Mouse (Mus musculus): ENCODE data around the gene Vangl2.
"Not testable (repeated sequence)": the region's sequence is repeated elsewhere in the genome, so short reads cannot be mapped to it uniquely, and the experiment has no call there.

Gene Vangl2

DNA sequence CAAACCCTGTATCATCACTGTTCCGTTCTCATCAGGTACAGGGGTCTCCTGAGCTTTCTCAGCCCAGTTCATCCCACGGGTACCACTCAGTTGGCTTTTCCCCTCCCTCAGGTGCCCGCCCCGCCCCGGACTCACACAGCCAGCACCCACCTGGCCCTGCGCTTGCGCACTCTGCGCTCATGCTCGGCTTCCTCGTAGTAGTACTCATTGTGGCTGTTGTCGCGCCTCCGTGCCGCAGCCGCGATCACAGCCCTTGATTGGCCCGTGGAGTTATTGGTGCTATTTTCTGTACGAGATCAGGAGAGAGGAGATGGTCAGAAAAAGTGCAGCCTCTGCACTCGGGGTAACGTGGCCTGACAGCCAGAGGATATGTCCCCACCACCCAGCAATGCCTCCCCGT is 20.5 kb downstream of the Vangl2 start:
- in situ Hi-C loops (cut with MboI, MseI): no loop called here

GRCm38 (mm10) chr1:172001665-172002064 is 26.6 kb downstream of the Vangl2 start:
- in situ Hi-C loops (cut with MboI, MseI): loop anchor here (5.0 kb wide), 1 partner anchor 184 kb away; no protein-coding TSS in a partner anchor

GRCm38 (mm10) chr1:172000641-172001040 is 27.6 kb downstream of the Vangl2 start:
- in situ Hi-C loops (cut with MboI, MseI): loop anchor here (5.0 kb wide), 1 partner anchor 183 kb away; no protein-coding TSS in a partner anchor

DNA sequence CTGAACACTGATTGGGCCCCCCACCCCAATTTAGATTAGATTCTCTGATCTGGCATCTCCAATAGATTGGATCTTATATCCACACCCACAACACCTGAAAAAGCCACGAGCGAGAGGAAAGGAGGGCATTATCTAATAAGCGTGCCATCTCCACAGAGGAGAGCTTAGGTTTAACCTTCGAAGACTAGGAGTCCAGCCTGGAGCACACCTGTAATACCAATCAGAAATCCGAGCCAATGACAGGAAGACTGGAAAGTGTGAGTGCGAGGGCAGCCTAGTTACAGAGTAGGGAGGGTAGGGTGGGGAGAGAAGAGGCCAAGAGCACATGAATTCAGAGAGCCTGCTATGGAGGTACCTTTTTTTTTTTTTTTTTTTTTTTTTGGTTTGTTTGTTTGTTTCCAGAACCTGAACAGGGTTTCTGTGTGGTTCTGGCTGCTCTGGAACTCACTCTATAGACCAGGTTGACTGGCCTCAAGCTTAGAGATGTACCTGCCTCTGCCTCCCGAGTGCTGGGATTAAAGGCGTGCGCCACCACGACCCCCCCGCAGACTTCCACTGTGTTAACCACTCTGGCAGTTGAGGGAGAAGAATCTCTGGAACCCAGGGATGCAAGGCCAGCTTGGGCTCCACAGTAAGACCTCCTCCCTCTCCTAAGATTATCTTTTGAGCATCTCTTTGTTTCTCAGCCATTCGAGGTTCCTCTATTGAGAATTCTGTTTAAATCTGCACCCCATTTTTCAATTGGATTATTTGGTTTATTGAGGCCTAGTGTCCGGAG is 29.2 kb downstream of the Vangl2 start:
- in situ Hi-C loops (cut with MboI, MseI): no loop called here

DNA sequence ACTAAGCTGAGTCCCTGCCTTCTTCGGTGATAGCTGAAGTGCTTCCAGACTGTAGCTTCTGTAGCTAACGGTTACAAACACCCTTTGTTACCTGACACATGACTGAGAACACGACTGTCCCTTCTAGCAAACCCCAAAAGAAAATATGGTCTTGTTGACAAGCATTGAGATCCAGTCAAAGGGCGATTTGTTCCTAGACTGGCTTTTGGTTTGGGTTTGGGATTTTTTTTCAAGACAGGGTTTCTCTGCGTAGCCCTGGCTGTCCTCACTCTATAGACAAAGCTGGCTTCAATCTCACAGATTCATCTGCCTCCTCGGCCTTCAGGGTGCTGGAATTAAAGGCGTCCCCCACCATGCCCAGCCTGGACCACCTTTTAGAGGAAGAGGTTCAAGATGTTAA is 31.5 kb downstream of the Vangl2 start:
- in situ Hi-C loops (cut with MboI, MseI): no loop called here

DNA sequence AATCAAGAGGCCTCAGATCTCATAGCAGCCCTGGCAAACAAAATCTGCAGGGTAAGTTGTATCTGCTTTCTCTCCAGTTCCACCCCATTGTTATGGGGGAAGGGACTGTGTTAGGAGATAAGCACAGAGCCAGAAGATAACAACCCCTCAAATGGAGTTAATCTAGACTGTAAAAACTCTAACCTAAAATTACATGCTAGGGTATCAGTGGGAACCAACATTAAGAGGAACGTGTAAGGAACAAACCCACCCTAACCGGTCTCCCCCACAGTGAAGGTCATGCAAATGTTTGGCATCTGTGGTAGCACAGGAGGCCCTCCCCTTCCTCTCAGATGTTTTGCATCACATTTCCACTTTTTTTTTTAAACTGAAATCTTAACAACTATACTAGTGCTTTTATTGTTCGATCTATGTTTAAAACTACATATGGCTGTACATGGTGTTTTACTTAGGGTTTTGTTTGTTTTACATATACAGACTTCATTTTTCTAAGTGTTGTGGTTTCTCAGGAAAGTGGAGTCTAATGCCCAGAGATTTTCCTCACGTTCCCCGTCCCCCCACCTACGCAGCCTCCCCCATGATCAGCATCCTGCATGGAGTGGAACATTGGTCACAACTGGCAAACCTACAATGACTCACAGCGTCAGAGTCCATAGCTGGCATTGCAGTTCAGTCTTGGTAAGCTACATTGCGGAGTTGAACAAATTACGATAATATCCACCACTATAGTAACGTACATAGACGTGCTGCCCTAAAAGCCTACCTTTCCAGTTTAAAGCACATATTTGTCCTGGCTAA is 33.1 kb downstream of the Vangl2 start:
- in situ Hi-C loops (cut with MboI, MseI): no loop called here

DNA sequence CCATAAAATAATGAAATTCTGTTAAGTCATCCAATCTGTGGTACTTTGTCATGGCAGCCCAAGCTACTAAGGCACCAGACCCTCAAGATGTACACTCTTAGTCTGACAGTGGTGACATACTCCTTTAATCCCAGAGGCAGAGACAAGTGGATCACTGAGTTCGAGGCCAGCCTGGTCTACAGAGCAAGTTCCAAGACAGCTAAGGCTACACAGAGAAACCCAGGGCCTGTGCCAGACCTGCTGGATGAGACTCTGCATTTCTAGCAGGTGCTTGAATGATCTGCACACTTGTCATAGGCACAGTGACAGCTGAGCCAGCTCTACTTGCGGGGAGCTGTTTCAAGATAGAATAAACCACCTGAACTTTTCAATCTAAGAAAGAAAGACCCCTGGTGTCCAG is 33.7 kb downstream of the Vangl2 start:
- in situ Hi-C loops (cut with MboI, MseI): no loop called here

DNA sequence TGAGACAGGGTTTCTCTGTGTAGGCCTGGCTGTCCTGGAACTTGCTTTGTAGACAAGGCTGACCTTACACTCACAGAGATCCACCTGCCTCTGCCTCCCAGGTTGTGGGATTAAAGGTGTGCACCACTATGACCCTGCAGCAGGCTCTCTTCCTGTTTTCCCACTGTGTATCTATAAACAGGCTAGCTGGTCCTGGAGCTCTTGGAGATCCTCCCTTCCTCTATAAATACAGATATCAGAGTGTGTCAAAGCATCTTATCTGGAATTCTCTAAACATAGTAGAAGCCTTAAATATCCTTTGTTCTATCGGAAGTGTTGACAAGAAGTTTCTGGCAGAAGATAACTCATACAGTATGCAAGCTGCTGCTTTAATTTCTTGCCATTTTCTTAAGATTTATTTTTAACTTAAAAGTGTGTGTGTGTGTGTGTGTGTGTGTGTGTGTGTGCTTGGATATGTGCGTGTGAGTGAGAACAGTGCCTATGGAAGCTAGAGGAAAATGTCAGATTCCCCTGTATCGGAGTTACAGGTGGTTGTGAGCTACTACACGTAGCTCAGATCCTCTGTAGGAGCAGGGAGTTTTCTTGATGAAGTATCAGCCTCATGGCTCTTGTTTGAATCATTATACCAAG is 35.2 kb downstream of the Vangl2 start:
- in situ Hi-C loops (cut with MboI, MseI): no loop called here

DNA sequence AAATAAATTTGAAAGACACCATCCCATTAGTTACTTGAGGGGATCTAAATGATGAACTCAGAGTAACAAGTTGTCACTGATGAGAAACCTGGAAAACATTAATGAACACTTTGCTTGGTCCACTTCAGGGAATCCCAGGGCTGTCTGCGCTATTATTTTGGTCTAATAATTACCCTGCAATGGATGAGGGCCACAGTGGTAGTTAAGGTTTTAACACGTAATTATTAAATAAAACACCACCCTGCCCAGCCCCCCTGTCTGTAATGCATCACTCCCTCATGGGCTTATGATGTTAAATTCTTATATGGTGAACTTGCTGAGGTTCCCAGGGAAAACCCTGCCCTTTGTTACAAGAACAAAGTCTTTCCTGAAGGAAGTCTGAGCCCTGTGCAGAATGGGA is 36.4 kb downstream of the Vangl2 start:
- in situ Hi-C loops (cut with MboI, MseI): no loop called here

DNA sequence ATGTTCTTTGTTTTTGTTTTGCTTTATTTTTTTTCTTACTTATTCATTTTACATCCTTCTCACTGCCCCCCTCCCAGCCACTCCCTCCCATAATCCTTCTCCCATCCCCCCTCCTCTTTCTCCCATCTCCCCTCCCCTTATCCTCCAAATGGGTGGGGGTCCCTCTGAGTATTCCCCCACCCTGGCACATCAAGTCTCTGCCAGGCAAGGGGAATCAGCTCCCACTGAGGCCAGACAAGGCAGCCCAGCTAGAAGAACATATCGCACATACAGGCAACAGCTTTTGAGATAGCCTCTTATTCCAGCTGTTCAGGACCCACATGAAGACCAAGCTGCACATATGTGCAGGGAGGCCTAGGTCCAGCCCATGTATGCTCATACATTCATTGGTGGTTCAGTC is 44.1 kb downstream of the Vangl2 start:
- in situ Hi-C loops (cut with MboI, MseI): loop anchor here (10.0 kb wide), 1 partner anchor 69 kb away; the partner anchor contains the start of gene Slamf6

- in situ Hi-C loops (cut with MboI, MseI): loop anchor here (10.0 kb wide), 1 partner anchor 69 kb away; the partner anchor contains the start of gene Slamf6
Measured at GRCm38 (mm10) chr1:171983372-171984001, 44.8 kb downstream of the Vangl2 start.

GRCm38 (mm10) chr1:171982740-171983139 is 45.5 kb downstream of the Vangl2 start:
- in situ Hi-C loops (cut with MboI, MseI): loop anchor here (10.0 kb wide), 1 partner anchor 68 kb away; the partner anchor contains the start of gene Slamf6

DNA sequence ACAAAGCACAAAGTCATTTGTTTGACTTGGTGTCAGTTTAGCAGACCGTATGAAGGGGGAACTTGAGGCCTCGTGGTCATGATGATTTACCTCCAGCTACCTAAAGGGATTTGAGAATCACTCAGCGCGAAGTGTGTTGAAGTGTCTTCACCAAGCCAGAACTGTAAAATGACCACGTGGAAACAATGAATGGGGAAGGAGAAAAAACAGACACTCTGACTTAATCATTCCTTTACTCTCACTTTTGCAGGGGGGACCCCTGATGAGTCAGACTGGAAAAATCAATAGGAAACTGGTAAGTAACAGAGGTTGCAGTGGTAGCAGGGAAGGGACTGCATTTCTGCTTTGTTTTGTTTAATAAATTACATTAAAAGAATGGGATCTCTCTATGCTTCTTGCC is 46.1 kb downstream of the Vangl2 start:
- in situ Hi-C loops (cut with MboI, MseI): loop anchor here (10.0 kb wide), 1 partner anchor 67 kb away; the partner anchor contains the start of gene Slamf6

DNA sequence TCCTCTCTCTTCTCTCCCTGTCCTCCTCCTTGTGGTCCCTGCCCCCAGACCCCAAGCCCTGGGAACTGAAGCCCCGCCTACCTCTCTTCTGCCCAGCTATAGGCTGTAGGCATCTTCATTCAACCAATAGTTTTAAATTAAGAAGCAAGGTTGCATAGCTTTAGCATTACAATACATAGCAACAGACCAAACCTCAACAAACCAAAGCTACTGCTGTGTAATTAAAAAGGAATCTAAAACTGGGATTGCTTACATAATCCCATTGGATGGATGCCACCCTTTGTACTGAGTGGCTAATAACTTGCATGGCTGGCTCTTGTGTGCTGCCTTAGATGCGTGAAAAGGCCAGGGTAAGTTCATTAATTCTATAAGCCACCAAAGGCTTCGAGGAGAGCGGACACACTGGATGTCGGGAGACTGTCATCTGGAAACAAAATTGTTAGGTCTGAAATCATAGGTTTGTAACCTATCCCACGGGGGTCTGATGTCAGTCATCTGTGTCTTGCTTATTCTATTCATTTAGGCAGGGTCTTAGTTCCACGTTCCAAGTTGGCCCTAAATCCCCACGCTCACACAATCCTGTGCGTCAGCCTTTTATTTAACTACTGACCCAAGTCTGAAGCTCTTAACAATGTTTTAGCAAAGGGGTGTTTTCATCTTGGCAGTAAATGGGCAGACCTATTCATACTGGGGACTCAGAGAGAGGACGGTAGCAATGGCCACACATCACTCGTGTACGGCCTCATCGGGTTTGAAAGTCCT is 48.1 kb downstream of the Vangl2 start:
- in situ Hi-C loops (cut with MboI, MseI): loop anchor here (10.0 kb wide), 1 partner anchor 65 kb away; the partner anchor contains the start of gene Slamf6

GRCm38 (mm10) chr1:171977891-171978290 is 50.4 kb downstream of the Vangl2 start:
- in situ Hi-C loops (cut with MboI, MseI): no loop called here

GRCm38 (mm10) chr1:171976826-171977539 is 51.3 kb downstream of the Vangl2 start:
- in situ Hi-C loops (cut with MboI, MseI): no loop called here

GRCm38 (mm10) chr1:171975831-171976230 is 52.4 kb downstream of the Vangl2 start:
- in situ Hi-C loops (cut with MboI, MseI): no loop called here

- in situ Hi-C loops (cut with MboI, MseI): no loop called here
Measured at GRCm38 (mm10) chr1:171975377-171975776, 52.9 kb downstream of the Vangl2 start.

- in situ Hi-C loops (cut with MboI, MseI): not testable (repeated sequence)
Measured at GRCm38 (mm10) chr1:171974361-171974760, 53.9 kb downstream of the Vangl2 start.

Measured in T-helper 2 cell (primary cell).